Mouse (Mus musculus) lung, postnatal 0 days (tissue): ENCODE measurements around the gene Snrnp25.

Source experiments
- CTCF ChIP-seq: IDR thresholded peaks from 2 replicates; pipeline ENCODE4 v1.5.1; 2016; ENCODE audit warnings: antibody characterized with exemption, mild to moderate bottlenecking
- EP300 ChIP-seq: IDR thresholded peaks from 2 replicates; pipeline ENCODE4 v1.6.1; 2016; ENCODE audit warnings: antibody characterized with exemption, mild to moderate bottlenecking, control low read depth

DNA sequence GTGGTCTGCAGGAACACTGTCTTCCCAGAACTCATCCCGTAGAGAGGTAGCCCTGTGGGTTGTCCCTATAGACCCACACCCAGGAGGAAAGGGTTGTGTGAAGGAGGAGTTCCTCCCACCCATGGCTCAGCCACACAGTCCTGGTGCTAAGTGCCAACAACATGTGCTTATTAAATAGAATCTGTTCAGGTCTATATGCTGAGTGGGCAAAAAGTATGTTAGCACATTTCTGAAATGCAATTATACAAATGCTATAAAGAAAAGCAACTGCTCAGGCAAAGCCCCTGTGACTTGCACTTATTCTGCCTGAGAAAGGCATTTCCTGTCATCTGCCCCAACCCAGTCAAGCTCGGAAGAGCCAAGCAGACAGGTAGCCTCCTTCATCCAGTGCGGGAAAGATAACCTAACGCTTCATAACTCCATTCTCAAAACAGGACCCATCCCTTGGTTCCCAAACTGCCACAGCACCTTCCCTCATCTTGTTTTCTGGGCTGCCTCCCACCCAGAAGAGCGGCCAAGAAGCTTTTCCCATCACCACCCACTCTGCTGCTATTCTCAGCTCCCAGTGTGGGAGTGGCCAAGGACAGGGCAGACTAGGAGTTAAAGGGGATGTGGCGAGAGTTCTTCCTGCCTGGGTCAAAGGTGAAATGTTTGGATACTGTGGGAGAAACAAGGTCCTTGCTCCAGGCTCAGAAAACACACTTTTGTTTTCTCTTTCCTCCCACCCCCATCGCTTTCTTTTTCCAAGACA lies 38.2 kb downstream of the Snrnp25 start:
- no peak for TF ChIP-seq CTCF
- TF ChIP-seq EP300: no peak
